Mouse (Mus musculus) embryo, embryonic 10 days (tissue): ENCODE measurements at regions not wholly inside any gene's neighbourhood (a gene's known extent, or its start where the extent isn't known, plus 50 kb on each side); places are given as distances from the start of the nearest gene placed in this dataset.

ENCODE experiments used
- DNase-seq: peaks from one replicate; pipeline ENCODE4 v3.0.0-alpha.2; 2015; ENCODE audit warnings: low spot score

DNA sequence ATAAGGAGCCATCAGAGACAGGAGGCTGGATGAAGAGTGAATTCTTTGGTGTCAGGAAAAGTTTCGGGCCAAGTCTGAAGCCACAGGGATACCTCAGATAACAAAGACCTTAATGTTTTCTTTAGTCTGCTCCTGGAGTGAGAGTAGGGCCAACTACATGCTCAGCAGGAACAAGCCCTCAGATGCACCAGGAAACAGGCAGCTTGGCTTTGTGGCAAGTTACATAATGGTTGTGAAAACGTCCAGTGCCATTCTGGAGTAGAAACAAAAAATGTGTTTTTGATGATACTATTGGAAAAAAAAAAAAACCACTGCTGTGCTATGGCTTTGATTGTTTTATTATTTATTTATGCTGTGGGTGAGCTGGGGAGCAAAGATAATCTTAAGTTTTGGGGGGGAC is 452.2 kb upstream of the Mon1b start:
- DNase-seq: peak; percentile 8

DNA sequence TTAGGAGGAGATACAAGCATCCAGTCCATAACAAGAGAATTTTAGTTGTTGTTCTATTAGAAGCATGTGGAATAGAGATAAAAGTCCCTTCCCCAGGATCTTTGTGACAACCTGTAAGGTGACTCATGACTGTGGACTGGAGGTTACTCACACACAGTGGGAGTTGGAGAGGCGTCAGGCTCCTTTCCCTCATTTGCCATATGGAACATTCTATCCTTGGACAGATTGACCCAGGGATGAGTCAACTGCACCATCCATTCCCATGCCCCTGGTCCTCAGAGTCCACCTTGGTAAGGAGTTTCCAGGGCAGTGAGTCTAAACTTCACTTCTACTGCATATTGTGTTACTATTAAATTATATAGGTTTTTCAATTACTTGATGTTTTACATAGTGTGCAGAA is 444.9 kb upstream of the Mon1b start:
- DNase-seq: no peak

DNA sequence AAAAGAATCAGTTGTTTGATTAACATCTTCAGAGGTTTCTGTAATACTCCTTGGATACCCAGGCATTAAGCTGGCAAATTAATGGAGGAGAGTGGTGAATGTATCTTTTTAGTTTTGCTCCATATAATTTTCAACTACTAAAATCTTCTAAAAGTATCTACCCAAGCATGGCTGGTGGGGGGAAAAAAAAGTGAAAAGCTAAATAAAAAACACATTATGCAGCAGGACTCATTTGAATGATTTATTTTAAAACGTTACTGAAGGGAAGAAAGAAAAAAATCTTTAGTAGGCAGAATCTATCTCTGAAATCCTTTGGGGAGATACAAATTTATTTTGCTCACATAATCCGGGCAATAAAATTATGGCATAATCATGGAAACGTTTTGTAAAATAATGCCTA is 443.9 kb upstream of the Mon1b start:
- no peak for DNase-seq
